Mouse (Mus musculus): Measurements from ENCODE around the gene Mfap4.

Mfap4 gene

GRCm38 (mm10) chr11:61483226-61483845 lies 1.9 kb upstream of the Mfap4 start:
- no peak for DNase-seq

GRCm38 (mm10) chr11:61484256-61484612 lies 997 bp upstream of the Mfap4 start:
- no peak for DNase-seq

GRCm38 (mm10) chr11:61485541-61486457 lies 568 bp downstream of the Mfap4 start:
- DNase-seq = no peak

GRCm38 (mm10) chr11:61486458-61487219 lies 1.4 kb downstream of the Mfap4 start:
- DNase-seq = no peak

GRCm38 (mm10) chr11:61487401-61487800 lies 2.2 kb downstream of the Mfap4 start:
- peak; percentile 58 to 64 for DNase-seq

- DNase-seq = no peak
These were observed 2.7 kb downstream of the Mfap4 start for GRCm38 (mm10) chr11:61487936-61488335.

GRCm38 (mm10) chr11:61489085-61489484 lies 3.9 kb downstream of the Mfap4 start:
- no peak for DNase-seq

- no peak for DNase-seq
These were observed 4.6 kb downstream of the Mfap4 start for GRCm38 (mm10) chr11:61489874-61490273.

- DNase-seq = no peak
These were observed 5.8 kb downstream of the Mfap4 start for GRCm38 (mm10) chr11:61490944-61491520.

GRCm38 (mm10) chr11:61492749-61493401 lies 7.6 kb downstream of the Mfap4 start:
- DNase-seq = no peak

- DNase-seq = peak; percentile 11 to 52
These were observed 8.4 kb downstream of the Mfap4 start for GRCm38 (mm10) chr11:61493525-61494128.

GRCm38 (mm10) chr11:61494129-61494997 lies 9.1 kb downstream of the Mfap4 start, which contains the start of gene Mapk7:
TSS of gene Mapk7 (minus strand) at chr11:61494406.
- DNase-seq = peak; percentile 97 to 99

GRCm38 (mm10) chr11:61495528-61495927 lies 10.3 kb downstream of the Mfap4 start:
- DNase-seq = no peak

GRCm38 (mm10) chr11:61497490-61497889 lies 12.3 kb downstream of the Mfap4 start:
- DNase-seq = no peak

GRCm38 (mm10) chr11:61498736-61499504 lies 13.7 kb downstream of the Mfap4 start:
- DNase-seq = no peak

GRCm38 (mm10) chr11:61503933-61504332 lies 18.7 kb downstream of the Mfap4 start:
- DNase-seq = peak in 1 of 2 experiments; percentile 47

GRCm38 (mm10) chr11:61504713-61505257 lies 19.6 kb downstream of the Mfap4 start, which contains the start of gene B9d1:
TSS of gene B9d1 (plus strand) at chr11:61505144.
- peak; percentile 96 to 98 for DNase-seq

GRCm38 (mm10) chr11:61514953-61515352 lies 29.7 kb downstream of the Mfap4 start:
- DNase-seq = peak; percentile 54 to 73

- no peak for DNase-seq
These were observed 32.7 kb downstream of the Mfap4 start for GRCm38 (mm10) chr11:61517971-61518370.

- no peak for DNase-seq
These were observed 33.6 kb downstream of the Mfap4 start for GRCm38 (mm10) chr11:61518871-61519270.
